Mouse (Mus musculus) midbrain, embryonic 12.5 days (tissue): Measurements from ENCODE around the gene Sowahd. TPM values are rescaled to one million over a fixed set of nuclear protein-coding genes. Genes with fewer than 3 reads are reported as not detected.

Experiments
- polyA plus RNA-seq: library from polyadenylated mRNA; unstranded; fragments of >200 nt; fragmentation: Nextera tagmentation; extraction: Ambion mirVana; gene quantifications from 2 replicates; pipeline ENCODE4 v1.2.1, GENCODE M21; 2016

Sowahd gene
- polyA plus RNA-seq, 1 experiment from 2014 or later = not detected

Other genes with a start within 250 kb of the Sowahd start
- 110 TPM in 2 replicates for gene Ube2a, start 174.9 kb upstream of the Sowahd start, polyA plus RNA-seq
- 28.1 and 32.3 TPM in 2 replicates for gene C330007P06Rik, start 174.7 kb upstream of the Sowahd start, polyA plus RNA-seq
- gene Nkrf, start 145.9 kb upstream of the Sowahd start, polyA plus RNA-seq = 8.7 and 9.7 TPM in 2 replicates
- 49.2 and 55.5 TPM in 2 replicates for gene Sept6, start 57.1 kb upstream of the Sowahd start, polyA plus RNA-seq
- 412 and 427 TPM in 2 replicates for gene Rpl39, start 36.6 kb downstream of the Sowahd start, polyA plus RNA-seq
- 23.7 and 24.1 TPM in 2 replicates for gene Upf3b, start 61.5 kb downstream of the Sowahd start, polyA plus RNA-seq
- 23.9 and 28.6 TPM in 2 replicates for gene Nkap, start 78.0 kb downstream of the Sowahd start, polyA plus RNA-seq
- 0.17 TPM in 1 of 2 replicates, not detected in the other for gene Akap14, start 120.0 kb downstream of the Sowahd start, polyA plus RNA-seq
- 412 and 415 TPM in 2 replicates for gene Ndufa1, start 142.3 kb downstream of the Sowahd start, polyA plus RNA-seq
- gene Rnf113a1, start 142.4 kb downstream of the Sowahd start, polyA plus RNA-seq = 15.7 and 17.0 TPM in 2 replicates
- gene Gm9, start 162.2 kb downstream of the Sowahd start, polyA plus RNA-seq = not detected in 2 replicates
- not detected in 2 replicates for gene Rhox1, start 173.4 kb downstream of the Sowahd start, polyA plus RNA-seq
- gene Rhox2a, start 196.1 kb downstream of the Sowahd start, polyA plus RNA-seq = 0.32 TPM in 1 of 2 replicates, not detected in the other
- not detected in 2 replicates for gene Rhox3a, start 201.1 kb downstream of the Sowahd start, polyA plus RNA-seq
- gene Rhox4a, start 216.5 kb downstream of the Sowahd start, polyA plus RNA-seq = not detected in 2 replicates